Mouse (Mus musculus) retina, postnatal 1 day (tissue): Measurements from ENCODE around the gene Sympk.

Experiments
- DNase-seq: peaks from one replicate; pipeline ENCODE4 v3.0.0-alpha.2; 2012

The Sympk gene

GRCm38 (mm10) chr7:19024096-19024506 is at the start of gene Sympk:
Gene Sympk, plus strand, starts transcription at chr7:19024377.
- peak; percentile 98 for DNase-seq

GRCm38 (mm10) chr7:18978381-18978780 is 45.8 kb upstream of the Sympk start:
- DNase-seq: no peak

GRCm38 (mm10) chr7:18986503-18986902 is 37.7 kb upstream of the Sympk start:
- DNase-seq: no peak

- DNase-seq: no peak
Measured at GRCm38 (mm10) chr7:18987100-18987499, 37.1 kb upstream of the Sympk start, which contains the start of gene Nanos2. Gene Nanos2, plus strand, starts transcription at chr7:18987400.

- no peak for DNase-seq
Measured at GRCm38 (mm10) chr7:18987747-18988146, 36.4 kb upstream of the Sympk start.

- DNase-seq: no peak
Measured at GRCm38 (mm10) chr7:18988780-18989179, 35.4 kb upstream of the Sympk start.

GRCm38 (mm10) chr7:18989995-18990394 is 34.2 kb upstream of the Sympk start:
- DNase-seq: peak; percentile 59

- DNase-seq: peak; percentile 100
Measured at GRCm38 (mm10) chr7:18990601-18991295, 33.4 kb upstream of the Sympk start, which contains the start of gene Mypop. Gene Mypop, plus strand, starts transcription at chr7:18991245.

- DNase-seq: peak; percentile 34
Measured at GRCm38 (mm10) chr7:18991660-18992293, 32.4 kb upstream of the Sympk start.

- no peak for DNase-seq
Measured at GRCm38 (mm10) chr7:18992294-18992675, 31.9 kb upstream of the Sympk start.

- DNase-seq: no peak
Measured at GRCm38 (mm10) chr7:18993036-18993435, 31.1 kb upstream of the Sympk start.

GRCm38 (mm10) chr7:18998835-18999234 is 25.3 kb upstream of the Sympk start:
- DNase-seq: peak; percentile 26

GRCm38 (mm10) chr7:19000421-19000820 is 23.8 kb upstream of the Sympk start:
- no peak for DNase-seq

- DNase-seq: peak; percentile 53
Measured at GRCm38 (mm10) chr7:19001066-19001806, 22.9 kb upstream of the Sympk start.

- DNase-seq: no peak
Measured at GRCm38 (mm10) chr7:19001807-19002085, 22.4 kb upstream of the Sympk start.

- DNase-seq: no peak
Measured at GRCm38 (mm10) chr7:19002115-19002514, 22.1 kb upstream of the Sympk start.

- peak; percentile 95 for DNase-seq
Measured at GRCm38 (mm10) chr7:19002848-19003498, 21.2 kb upstream of the Sympk start.

- peak; percentile 97 for DNase-seq
Measured at GRCm38 (mm10) chr7:19003902-19004630, 20.1 kb upstream of the Sympk start, which contains the start of gene Irf2bp1. Gene Irf2bp1, plus strand, starts transcription at chr7:19004044.

- DNase-seq: peak; percentile 40
Measured at GRCm38 (mm10) chr7:19004631-19005079, 19.5 kb upstream of the Sympk start.

- no peak for DNase-seq
Measured at GRCm38 (mm10) chr7:19005417-19006121, 18.6 kb upstream of the Sympk start.

- DNase-seq: peak; percentile 93
Measured at GRCm38 (mm10) chr7:19006476-19006875, 17.7 kb upstream of the Sympk start.
